Mouse (Mus musculus) CD4-positive, CD25-positive, alpha-beta regulatory T cell, adult 4 months (primary cell): Measurements from ENCODE around the gene Gtdc1. TPM values are rescaled to one million over a fixed set of nuclear protein-coding genes. Genes with fewer than 3 reads are reported as not detected.
A peak's percentile ranks its signal among the peaks of the same experiment; 100 is the strongest.

Experiments used
- ATAC-seq: one replicate; pipeline ENCODE4 v1.8.0; 2017
- polyA plus RNA-seq, 2 experiments: library from polyadenylated mRNA; unstranded; fragments of 100-300 nt; shearing (Covaris generic); gene quantifications; one replicate each; pipeline ENCODE4 v1.2.1; 2017

Gtdc1 gene
- polyA plus RNA-seq: 10 to 100 TPM; 18.1 to 21.4 TPM

DNA sequence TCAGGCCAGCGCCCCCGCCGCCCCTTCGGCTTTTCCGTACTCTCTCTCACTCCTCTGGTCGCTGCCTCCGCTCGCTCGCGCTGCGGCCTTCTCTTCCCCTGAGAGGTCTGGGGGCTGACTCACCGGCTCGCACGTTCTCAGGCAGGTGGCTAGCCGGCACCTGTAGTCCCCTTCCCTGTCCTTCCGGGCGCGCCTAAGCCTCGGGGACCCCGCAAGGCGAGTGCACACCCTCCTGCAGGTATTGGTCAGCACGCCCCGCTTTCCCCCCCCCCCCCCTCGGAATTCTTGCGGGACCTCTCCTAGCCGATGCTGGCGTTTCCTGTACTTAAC, at the start of gene Gtdc1:
Gene Gtdc1, minus strand, starts transcription at position 176 of the 330 bp plus-strand sequence.
- no peak for ATAC-seq

GRCm38 (mm10) chr2:44977051-44977450, 49.6 kb upstream of the Gtdc1 start:
- no peak for ATAC-seq

DNA sequence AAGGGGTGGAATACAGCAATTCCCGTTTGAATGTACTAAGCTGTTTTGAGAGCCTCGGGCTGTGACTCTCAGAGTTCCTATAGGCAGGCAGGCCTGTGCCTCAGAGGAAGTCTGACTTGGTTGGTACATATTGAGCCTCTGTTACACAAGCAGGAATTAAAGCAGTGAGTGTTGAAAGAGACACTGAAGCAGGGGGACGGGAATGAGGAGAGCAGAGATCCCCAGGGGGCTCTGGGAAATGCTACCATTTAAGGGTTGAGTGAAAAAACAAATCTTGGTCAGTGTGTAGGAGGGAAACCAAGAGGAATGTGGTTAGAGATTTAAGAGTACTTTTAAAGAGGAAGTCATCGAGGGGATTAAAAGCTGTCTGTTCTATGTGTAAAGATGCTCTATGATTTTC, 49.0 kb upstream of the Gtdc1 start:
- ATAC-seq: no peak

GRCm38 (mm10) chr2:44973828-44974227, 46.4 kb upstream of the Gtdc1 start:
- ATAC-seq: no peak

- no peak for ATAC-seq
Measured at GRCm38 (mm10) chr2:44970087-44970646, 42.7 kb upstream of the Gtdc1 start.

DNA sequence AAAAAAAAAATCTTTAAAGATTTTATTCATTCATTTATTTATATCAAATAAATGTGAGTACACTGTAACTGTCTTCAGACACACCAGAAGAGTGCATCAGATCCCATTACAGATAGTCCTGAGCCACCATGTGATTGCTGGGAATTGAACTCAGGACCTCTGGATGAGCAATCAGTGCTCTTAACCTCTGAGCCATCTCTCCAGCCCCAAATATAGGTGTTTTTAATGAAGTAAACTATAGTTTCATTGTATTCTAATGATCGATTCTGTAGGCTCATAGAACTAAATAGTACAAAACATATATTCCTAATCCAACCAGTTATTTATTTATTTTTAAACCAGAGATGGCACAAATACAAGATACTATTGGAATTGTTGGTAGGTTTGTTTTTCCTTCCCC, 42.2 kb upstream of the Gtdc1 start:
- ATAC-seq: no peak

DNA sequence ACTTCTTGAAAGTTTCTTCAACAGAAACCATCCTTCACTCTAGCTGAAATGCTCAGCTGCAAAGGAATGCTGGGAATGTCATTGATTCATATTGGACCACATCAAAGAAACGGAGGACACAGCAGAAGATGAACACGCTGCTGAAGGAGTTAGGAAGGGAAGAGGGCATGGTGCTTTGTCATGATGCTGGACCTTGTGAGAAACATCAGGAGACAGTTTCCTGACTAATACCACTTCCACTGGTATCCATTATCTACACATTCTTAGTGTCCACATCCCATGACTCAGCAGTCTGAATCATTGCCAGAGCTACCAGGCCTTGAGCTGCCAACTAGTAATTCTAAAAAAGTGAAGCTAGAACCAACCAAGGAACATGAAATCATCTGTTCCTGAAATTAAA, 41.8 kb upstream of the Gtdc1 start:
- ATAC-seq: no peak

DNA sequence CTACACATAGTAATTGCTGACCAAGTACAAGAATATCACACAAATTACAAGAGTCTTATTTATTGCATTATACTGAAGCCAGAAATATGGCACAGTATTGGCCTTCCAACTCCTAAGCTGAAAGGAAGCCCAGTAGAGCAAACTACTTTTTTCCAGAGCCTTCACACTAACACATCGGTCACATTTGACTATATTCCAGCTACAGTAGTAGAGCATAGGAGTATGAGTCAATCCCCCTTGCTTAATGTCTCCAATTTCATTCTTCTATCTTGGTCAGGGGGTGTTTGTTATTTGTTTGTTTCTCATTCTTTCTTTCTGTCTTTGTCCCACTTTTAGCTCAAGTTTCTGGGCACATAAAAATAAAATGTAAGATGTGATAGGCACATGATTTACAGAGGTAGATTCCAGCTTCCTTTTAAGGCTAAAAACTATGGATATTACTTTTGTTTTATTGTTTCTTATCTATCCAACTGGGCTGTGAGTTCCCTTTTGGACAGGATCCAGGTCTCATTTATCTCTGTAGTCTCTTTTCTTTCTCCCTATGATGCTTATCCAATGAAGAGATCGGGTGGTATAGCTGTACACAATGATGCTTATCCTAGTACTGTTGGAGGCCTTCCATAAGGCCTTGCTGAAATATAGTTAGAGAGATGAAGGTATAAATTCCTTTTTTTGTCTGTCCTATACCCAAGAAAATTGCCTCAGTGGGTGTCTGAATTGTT, 38.5 kb upstream of the Gtdc1 start:
- no peak for ATAC-seq

DNA sequence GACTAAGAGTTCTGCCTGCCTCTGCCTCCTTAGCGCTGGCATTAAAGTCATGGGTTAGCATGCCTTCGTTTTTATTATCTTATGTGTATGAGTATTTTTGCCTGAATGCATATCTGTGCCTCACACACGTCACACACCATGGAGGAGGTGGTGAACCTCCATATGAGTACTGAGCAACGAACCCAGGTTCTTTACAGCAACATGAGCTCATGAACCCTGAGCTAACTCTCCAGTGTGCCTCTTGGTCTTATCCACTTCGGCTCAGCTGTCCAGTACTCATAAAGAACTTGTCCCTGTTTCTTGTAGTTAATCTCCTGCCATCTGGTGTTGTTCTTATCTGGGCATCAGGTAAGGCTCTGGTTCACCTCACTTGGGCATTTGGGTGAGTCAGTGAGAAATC, 35.2 kb upstream of the Gtdc1 start:
- no peak for ATAC-seq

DNA sequence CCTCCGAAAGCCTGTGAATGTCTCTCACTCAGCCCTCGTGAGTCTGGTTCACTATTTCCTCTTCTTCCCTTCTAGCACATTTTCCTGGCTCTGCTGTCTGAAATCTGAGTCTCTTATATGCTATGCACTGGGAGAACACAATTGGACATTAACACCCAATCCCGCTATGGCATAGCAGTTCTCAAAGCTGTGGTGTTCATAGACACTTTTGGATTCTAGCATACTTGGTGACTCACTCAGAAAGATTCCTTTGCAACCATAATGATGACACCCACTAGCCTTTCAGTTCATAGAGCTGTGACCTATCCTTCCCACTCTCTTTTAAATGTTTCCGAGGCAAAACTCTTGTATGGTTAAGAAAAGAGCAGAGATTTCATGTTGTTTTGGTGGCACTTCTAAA, 33.7 kb upstream of the Gtdc1 start:
- peak; percentile 14 for ATAC-seq

- ATAC-seq: peak; percentile 89
Measured at GRCm38 (mm10) chr2:44960561-44960960, 33.1 kb upstream of the Gtdc1 start.

- no peak for ATAC-seq
Measured at GRCm38 (mm10) chr2:44957329-44957797, 29.9 kb upstream of the Gtdc1 start.

DNA sequence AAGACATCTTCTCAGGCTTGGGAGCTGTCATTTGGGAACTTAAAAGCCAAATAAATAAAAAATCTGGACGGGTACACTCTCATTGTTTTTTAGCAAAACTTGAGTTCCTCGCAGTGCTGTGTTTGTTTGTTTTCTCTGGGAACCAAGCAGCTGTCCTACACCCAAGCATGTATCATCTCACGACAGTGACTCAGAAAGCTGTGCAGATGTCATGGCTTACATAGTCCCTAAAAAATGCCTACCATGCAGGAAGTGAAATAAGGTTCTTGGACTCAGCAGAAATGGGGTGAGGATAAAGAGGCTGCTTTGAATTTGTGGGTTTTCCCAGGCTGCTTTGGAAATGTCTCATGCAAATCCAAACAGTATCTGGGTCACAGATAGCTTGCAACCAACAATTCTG, 28.8 kb upstream of the Gtdc1 start:
- no peak for ATAC-seq

- no peak for ATAC-seq
Measured at GRCm38 (mm10) chr2:44955506-44955905, 28.0 kb upstream of the Gtdc1 start.

DNA sequence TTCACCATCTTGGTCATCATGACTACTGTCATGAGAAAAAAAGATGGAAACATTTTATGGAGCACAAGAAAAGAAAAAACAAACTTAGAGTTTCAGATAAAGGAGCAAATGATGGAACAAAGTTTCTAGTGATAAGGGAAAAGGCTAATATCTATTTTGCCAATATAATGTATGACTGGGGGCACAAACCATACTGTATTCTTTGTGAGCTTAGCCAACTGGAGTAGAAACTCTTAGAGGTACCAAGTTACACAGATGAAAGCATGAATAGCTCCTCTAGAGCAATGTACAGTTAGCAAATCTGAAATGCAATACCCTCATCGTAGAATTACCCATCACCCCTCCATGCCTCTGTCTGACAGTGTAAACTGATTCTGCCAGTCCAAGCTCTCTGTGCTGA, 26.7 kb upstream of the Gtdc1 start:
- no peak for ATAC-seq

DNA sequence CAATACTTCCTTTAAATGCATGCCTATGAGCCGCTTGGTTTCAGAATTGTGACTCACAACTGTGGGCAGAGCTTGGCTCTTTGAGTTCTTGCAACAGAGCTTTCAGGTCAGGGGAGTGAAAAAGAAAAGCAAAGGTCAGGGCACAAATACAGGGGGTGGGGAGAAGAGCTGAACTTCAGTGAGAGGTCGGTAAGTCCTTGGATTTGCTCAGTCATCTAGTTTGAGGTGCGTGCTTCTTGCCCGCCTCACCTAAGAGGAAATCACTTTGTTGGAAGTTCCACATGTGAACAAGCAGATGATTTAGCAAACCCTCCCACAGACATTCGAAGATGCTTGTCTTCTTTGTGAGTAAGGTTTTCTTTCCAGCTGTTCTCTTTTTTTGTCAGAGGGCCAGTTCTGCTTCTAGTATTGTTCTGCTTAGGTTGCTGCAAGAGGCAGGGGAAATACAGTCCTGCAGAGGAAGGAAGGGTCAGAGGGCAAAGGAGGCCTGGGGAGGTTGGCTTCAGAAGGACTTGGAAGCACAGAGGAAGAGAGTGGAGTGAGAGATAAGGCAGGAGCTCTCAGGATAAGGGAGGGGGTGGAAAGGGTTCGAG, 25.5 kb upstream of the Gtdc1 start:
- ATAC-seq: peak; percentile 66

- ATAC-seq: no peak
Measured at GRCm38 (mm10) chr2:44951651-44952213, 24.3 kb upstream of the Gtdc1 start.

DNA sequence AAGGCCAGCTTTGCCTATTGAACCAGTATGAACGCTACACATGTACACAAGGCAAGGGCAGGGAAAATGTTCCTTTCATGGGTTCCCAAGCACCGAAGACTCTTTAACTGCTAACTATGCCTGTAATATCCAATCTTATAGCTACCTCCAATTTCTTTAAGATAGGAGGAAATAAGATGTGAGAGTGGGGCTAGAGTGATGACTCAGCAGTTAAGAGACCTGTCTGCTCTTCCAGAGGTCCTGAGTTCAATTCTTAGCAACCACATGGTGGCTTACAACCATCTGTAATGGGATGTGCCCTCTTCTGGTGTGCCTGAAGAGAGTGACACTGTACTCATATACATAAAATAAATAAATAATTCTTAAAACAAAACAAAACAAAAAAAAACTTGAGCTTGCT, 17.2 kb upstream of the Gtdc1 start:
- ATAC-seq: no peak

DNA sequence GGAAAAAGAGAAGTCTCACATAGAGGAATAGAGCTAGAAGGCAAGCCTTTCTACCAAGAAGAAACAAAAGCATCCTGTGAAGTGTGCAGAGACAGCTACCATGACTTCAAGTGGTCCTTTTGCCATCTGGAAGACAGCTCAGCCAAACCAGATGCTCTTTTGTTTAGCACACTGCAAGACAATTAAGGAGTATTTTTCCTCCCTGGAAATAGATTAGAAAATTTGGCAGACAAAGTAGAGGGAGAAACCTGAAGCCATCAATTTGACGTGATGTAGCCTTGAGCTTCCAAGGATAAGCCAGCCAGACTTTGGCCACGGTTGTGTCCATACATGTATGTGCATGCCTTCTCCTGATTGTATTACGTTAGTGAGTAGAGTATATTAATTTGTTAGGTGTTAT, 3.5 kb upstream of the Gtdc1 start:
- no peak for ATAC-seq

DNA sequence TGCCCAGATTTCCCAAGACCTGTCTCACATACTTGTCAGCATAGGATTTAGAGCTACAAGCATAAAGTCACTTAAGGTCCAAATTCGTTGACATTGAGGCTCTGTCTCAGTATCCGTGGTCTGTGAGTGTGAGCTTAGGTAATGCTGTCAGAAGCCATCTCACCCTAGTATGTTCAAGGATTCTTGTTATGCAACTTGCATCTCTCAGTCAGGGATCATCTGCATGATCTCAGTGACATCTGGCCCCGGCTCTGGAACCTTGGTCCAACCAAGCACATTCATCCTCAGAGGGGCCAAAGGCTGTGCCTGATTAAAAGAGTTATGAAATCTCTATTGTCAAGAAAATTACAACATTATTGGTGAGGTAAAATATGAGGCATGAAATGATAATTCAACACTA, 1.2 kb upstream of the Gtdc1 start:
- no peak for ATAC-seq

GRCm38 (mm10) chr2:44926683-44927481, 575 bp downstream of the Gtdc1 start:
- peak; percentile 65 for ATAC-seq

- ATAC-seq: peak; percentile 18
Measured at GRCm38 (mm10) chr2:44926167-44926682, 1.2 kb downstream of the Gtdc1 start.

- ATAC-seq: no peak
Measured at GRCm38 (mm10) chr2:44924618-44925017, 2.8 kb downstream of the Gtdc1 start.
